Mouse (Mus musculus): ENCODE measurements around the gene Osbpl5. TPM values are rescaled to one million over a fixed set of nuclear protein-coding genes. Genes with fewer than 3 reads are reported as not detected.

The Osbpl5 gene
- polyA plus RNA-seq, 1 experiment from 2014 or later = 26.6 TPM

DNA sequence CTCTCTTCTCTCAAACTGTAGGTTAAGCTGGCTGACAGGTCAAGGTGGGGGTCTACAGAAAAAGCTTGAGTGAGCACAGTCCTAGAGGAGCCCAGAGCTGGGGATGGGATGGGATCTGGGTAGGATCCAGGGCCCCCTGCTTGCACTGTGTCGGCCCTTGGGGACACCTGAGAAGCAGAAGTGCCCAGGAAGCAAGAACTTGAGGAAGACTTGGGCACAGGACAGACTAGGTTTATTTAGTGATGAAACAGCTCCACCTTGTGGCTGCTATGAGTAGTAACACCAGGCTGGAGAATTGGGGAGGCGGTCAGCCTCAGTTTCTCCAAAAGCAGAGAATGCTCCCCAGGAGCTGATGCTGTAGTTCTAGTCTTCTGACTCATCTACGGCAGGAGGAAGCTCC is 7.0 kb upstream of the Osbpl5 start:
- Histone ChIP-seq H3K4me1 (ENCODE audit: control insufficient read depth, insufficient read depth, low read length) (no peaks in the 10 kb centered on the region), H3K4me2 (no peak overlapping the region), H3K9me3 (replicated peaks; ENCODE audit: control insufficient read depth, low read length) (no peaks in the 10 kb centered on the region), H3K27me3 (ENCODE audit: control insufficient read depth, insufficient read depth, low read length) (peaks cover 31% of the 10 kb centered on the region), H3K36me3 (ENCODE audit: control insufficient read depth, insufficient read depth, low read length) (no peaks in the 10 kb centered on the region), H3K9ac (ENCODE audit: low read depth, low read length) (no peak overlapping the region), H3K4me3 (ENCODE audit: low read depth, low read length) (no peak overlapping the region), H3K27ac (ENCODE audit: low read depth, low read length) (no peak overlapping the region)
- 16% methylated on average over 3 of the region's 3 CpGs for WGBS (ENCODE audit: insufficient replicate concordance)
- ATAC-seq (replicated peaks; ENCODE audit: insufficient number of reproducible peaks, low FRiP score, low TSS enrichment) = no peak

DNA sequence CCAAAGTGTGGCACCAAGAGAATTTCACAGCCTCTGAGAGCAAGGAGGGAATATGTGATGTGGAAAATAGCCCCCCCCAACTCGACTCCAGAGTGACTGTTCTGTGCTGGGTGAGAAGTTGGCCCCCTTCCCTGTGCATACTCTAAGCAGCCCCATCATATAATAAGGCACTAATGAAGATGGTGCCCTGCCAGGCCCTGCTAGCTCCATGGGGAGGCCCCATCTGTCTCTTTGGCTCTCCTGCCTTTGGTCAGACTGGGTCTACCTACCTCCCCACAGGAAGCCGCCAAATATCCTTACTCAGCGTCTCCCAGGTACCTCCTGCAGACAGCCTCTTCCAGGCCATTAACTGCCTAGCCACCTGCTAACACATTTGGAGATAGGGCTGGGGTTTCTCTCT is 2.2 kb upstream of the Osbpl5 start:
- Histone ChIP-seq H3K4me1 (ENCODE audit: control insufficient read depth, insufficient read depth, low read length) (peaks cover 8% of the 10 kb centered on the region), H3K36me3 (ENCODE audit: control insufficient read depth, insufficient read depth, low read length) (no peaks in the 10 kb centered on the region), H3K27me3 (ENCODE audit: control insufficient read depth, insufficient read depth, low read length) (peaks cover 42% of the 10 kb centered on the region), H3K9ac (ENCODE audit: low read depth, low read length) (no peak overlapping the region), H3K4me3 (ENCODE audit: low read depth, low read length) (no peak overlapping the region), H3K27ac (ENCODE audit: low read depth, low read length) (no peak overlapping the region), H3K9me3 (replicated peaks; ENCODE audit: control insufficient read depth, low read length) (no peaks in the 10 kb centered on the region), H3K4me2 (no peak overlapping the region)
- 64% methylated on average over 3 of the region's 3 CpGs for WGBS (ENCODE audit: insufficient replicate concordance)
- no peak for ATAC-seq (replicated peaks; ENCODE audit: insufficient number of reproducible peaks, low FRiP score, low TSS enrichment)

GRCm38 (mm10) chr7:143757696-143758095 is 911 bp upstream of the Osbpl5 start:
- Histone ChIP-seq H3K27ac (ENCODE audit: low read depth, low read length) (no peak overlapping the region), H3K9me3 (replicated peaks; ENCODE audit: control insufficient read depth, low read length) (no peaks in the 10 kb centered on the region), H3K27me3 (ENCODE audit: control insufficient read depth, insufficient read depth, low read length) (peaks cover 43% of the 10 kb centered on the region), H3K36me3 (ENCODE audit: control insufficient read depth, insufficient read depth, low read length) (no peaks in the 10 kb centered on the region), H3K4me2 (no peak overlapping the region), H3K4me3 (ENCODE audit: low read depth, low read length) (no peak overlapping the region), H3K9ac (ENCODE audit: low read depth, low read length) (no peak overlapping the region), H3K4me1 (ENCODE audit: control insufficient read depth, insufficient read depth, low read length) (peaks cover 12% of the 10 kb centered on the region)
- WGBS (ENCODE audit: insufficient replicate concordance) = 56% methylated on average over 3 of the region's 3 CpGs
- ATAC-seq (replicated peaks; ENCODE audit: insufficient number of reproducible peaks, low FRiP score, low TSS enrichment) = no peak

DNA sequence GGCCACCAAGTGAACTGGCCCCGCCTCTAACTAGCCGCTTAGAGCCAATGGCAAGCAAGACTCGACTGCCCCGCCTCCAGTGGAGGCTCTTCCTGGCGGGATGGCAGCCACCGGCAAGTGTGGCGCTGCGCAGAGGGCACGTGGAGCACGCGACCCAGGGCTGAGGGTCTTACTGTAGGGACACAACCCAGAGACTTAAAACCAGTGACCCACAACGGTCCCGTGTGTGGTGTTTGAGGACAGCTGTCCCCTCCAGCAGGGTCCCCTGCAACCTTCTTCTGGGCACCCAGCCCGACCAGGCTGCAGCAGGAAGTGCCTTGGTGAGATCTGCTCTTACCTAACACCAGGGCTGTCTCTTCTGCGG is 224 bp upstream of the Osbpl5 start:
- peak overlapping the region; percentile 35 for H3K4me3 ChIP-seq (ENCODE audit: low read depth, low read length)
- H3K9me3 ChIP-seq (replicated peaks; ENCODE audit: control insufficient read depth, low read length) = no peaks in the 10 kb centered on the region
- H3K4me2 ChIP-seq = peak overlapping the region; percentile 79
- H3K36me3 ChIP-seq (ENCODE audit: control insufficient read depth, insufficient read depth, low read length) = no peaks in the 10 kb centered on the region
- WGBS (ENCODE audit: insufficient replicate concordance) = 4% methylated on average over 15 of the region's 15 CpGs
- no peak overlapping the region for H3K27ac ChIP-seq (ENCODE audit: low read depth, low read length)
- H3K9ac ChIP-seq (ENCODE audit: low read depth, low read length) = peak overlapping the region; percentile 52; the same call in 1 of the 2 replicates
- H3K4me1 ChIP-seq (ENCODE audit: control insufficient read depth, insufficient read depth, low read length) = peaks cover 19% of the 10 kb centered on the region
- peak; percentile 73 for ATAC-seq (replicated peaks; ENCODE audit: insufficient number of reproducible peaks, low FRiP score, low TSS enrichment)
- peaks cover 38% of the 10 kb centered on the region for H3K27me3 ChIP-seq (ENCODE audit: control insufficient read depth, insufficient read depth, low read length)

DNA sequence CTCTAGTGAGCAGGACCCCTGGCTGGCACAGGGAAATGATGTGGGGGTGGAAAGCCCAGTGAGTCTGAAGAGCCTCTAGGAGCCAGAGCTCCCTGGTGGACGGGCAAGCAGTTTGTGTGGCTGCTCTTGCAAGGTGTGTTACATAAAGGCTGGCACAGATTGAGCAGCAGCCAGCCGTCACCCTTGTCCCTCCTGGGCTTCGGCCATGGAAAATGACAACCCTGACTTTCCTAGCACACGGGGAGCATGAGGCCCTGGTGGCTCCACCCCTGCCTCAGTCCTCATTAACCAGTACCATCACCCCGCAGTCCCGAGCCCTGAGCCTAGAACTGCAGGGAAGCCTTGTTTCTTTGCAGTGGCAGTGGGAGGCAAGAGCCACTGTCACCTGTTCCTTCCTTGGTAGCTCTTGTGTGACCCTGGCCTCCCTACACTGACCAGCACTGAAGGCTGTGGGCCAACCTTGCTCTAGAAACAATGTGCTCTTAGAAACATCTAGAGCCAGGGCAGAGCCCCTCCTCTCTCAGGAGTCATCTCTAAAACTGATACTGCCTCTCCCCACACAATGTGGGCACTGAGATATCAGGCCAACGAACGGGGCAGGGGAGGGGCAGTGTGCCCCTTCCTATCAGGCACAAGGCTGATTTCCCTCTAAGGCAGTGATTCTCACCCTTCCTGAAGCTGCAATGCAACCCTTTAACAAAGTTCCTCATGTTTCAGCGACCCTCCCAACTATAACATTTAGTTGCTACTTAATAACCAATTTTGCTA is 1.2 kb downstream of the Osbpl5 start:
- H3K9ac ChIP-seq (ENCODE audit: low read depth, low read length) = no peak overlapping the region
- no peak overlapping the region for H3K4me3 ChIP-seq (ENCODE audit: low read depth, low read length)
- ATAC-seq (replicated peaks; ENCODE audit: insufficient number of reproducible peaks, low FRiP score, low TSS enrichment) = no peak
- no peak overlapping the region for H3K4me2 ChIP-seq
- no peaks in the 10 kb centered on the region for H3K9me3 ChIP-seq (replicated peaks; ENCODE audit: control insufficient read depth, low read length)
- peaks cover 24% of the 10 kb centered on the region for H3K4me1 ChIP-seq (ENCODE audit: control insufficient read depth, insufficient read depth, low read length)
- WGBS (ENCODE audit: insufficient replicate concordance) = 65% methylated on average over 9 of the region's 9 CpGs
- no peak overlapping the region for H3K27ac ChIP-seq (ENCODE audit: low read depth, low read length)
- peaks cover 38% of the 10 kb centered on the region for H3K27me3 ChIP-seq (ENCODE audit: control insufficient read depth, insufficient read depth, low read length)
- H3K36me3 ChIP-seq (ENCODE audit: control insufficient read depth, insufficient read depth, low read length) = no peaks in the 10 kb centered on the region

DNA sequence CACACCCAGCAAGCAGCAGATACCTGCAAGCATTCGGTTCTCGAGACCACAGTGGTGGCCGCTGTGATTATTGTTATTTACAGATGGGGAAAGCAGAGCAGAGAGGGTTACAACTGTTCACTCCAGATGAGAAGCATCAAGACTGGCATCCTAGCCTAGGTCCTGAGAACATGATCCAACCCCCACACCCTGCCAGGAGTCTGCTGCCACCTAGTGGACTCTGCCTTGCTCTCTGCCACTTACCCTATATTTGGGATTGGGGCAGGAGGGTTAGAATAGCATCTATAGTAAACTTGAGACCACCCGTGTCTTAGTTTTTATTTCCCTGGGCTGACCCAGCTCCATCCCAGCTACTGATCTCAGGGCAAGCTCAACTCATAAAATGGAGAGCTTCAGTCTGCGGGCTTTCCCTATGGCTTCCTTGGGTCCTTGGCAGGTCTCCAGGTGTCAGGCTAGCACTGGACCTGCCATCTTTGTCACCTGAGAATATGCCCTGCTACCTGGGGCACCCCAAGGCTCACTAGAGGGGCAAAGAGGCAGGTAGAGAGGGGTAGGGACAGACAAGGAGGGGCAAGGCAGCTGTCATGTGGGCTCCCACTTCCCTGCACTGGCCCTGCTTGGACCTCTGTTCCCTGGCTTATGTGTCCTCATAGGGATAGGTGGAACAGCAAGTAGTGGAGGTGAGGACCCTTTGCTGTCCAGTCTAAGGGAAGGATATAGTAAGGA is 2.6 kb downstream of the Osbpl5 start:
- Histone ChIP-seq H3K9ac (ENCODE audit: low read depth, low read length) (no peak overlapping the region), H3K36me3 (ENCODE audit: control insufficient read depth, insufficient read depth, low read length) (no peaks in the 10 kb centered on the region), H3K4me2 (no peak overlapping the region), H3K27me3 (ENCODE audit: control insufficient read depth, insufficient read depth, low read length) (peaks cover 47% of the 10 kb centered on the region), H3K9me3 (replicated peaks; ENCODE audit: control insufficient read depth, low read length) (no peaks in the 10 kb centered on the region), H3K27ac (ENCODE audit: low read depth, low read length) (no peak overlapping the region), H3K4me1 (ENCODE audit: control insufficient read depth, insufficient read depth, low read length) (peaks cover 24% of the 10 kb centered on the region), H3K4me3 (ENCODE audit: low read depth, low read length) (no peak overlapping the region)
- no peak for ATAC-seq (replicated peaks; ENCODE audit: insufficient number of reproducible peaks, low FRiP score, low TSS enrichment)
- WGBS (ENCODE audit: insufficient replicate concordance) = 40% methylated on average over 5 of the region's 5 CpGs

- ATAC-seq (replicated peaks; ENCODE audit: insufficient number of reproducible peaks, low FRiP score, low TSS enrichment) = no peak
- H3K4me3 ChIP-seq (ENCODE audit: low read depth, low read length) = no peak overlapping the region
- H3K9me3 ChIP-seq (replicated peaks; ENCODE audit: control insufficient read depth, low read length) = no peaks in the 10 kb centered on the region
- H3K9ac ChIP-seq (ENCODE audit: low read depth, low read length) = no peak overlapping the region
- no peaks in the 10 kb centered on the region for H3K36me3 ChIP-seq (ENCODE audit: control insufficient read depth, insufficient read depth, low read length)
- H3K27me3 ChIP-seq (ENCODE audit: control insufficient read depth, insufficient read depth, low read length) = peaks cover 38% of the 10 kb centered on the region
- no peak overlapping the region for H3K27ac ChIP-seq (ENCODE audit: low read depth, low read length)
- H3K4me2 ChIP-seq = no peak overlapping the region
- WGBS (ENCODE audit: insufficient replicate concordance) = 52% methylated on average over 3 of the region's 3 CpGs
- peaks cover 27% of the 10 kb centered on the region for H3K4me1 ChIP-seq (ENCODE audit: control insufficient read depth, insufficient read depth, low read length)
Observed at GRCm38 (mm10) chr7:143752606-143753005, 4.2 kb downstream of the Osbpl5 start.

DNA sequence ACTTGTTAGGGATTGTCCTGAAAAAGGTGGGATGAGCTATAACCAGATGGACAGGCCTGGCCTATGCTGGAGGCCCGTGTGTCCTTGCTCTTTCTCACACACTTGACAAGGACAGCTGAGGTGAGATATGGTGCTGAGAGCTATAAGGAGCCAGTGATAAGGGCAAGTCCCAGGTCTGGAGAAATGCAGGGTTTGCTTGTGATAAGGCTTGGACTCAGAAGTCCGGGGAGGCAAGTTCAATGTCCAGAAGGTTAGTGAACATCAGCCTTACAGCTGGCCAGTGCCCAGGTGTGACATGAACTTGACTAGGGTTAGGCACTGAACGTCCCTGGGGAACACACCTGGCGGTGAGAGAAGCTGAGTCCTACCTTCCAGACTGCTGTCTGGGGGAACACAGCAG is 4.7 kb downstream of the Osbpl5 start:
- Histone ChIP-seq H3K27me3 (ENCODE audit: control insufficient read depth, insufficient read depth, low read length) (peaks cover 36% of the 10 kb centered on the region), H3K4me2 (no peak overlapping the region), H3K4me1 (ENCODE audit: control insufficient read depth, insufficient read depth, low read length) (peaks cover 24% of the 10 kb centered on the region), H3K27ac (ENCODE audit: low read depth, low read length) (no peak overlapping the region), H3K9ac (ENCODE audit: low read depth, low read length) (no peak overlapping the region), H3K4me3 (ENCODE audit: low read depth, low read length) (no peak overlapping the region), H3K36me3 (ENCODE audit: control insufficient read depth, insufficient read depth, low read length) (no peaks in the 10 kb centered on the region), H3K9me3 (replicated peaks; ENCODE audit: control insufficient read depth, low read length) (no peaks in the 10 kb centered on the region)
- 34% methylated on average over 4 of the region's 4 CpGs for WGBS (ENCODE audit: insufficient replicate concordance)
- no peak for ATAC-seq (replicated peaks; ENCODE audit: insufficient number of reproducible peaks, low FRiP score, low TSS enrichment)
